Mouse (Mus musculus) ES-Bruce4 (cell line): ENCODE results near the gene Hist1h4m.

Source experiments
- CTCF ChIP-seq: IDR thresholded peaks from one replicate; pipeline ENCODE4 v1.8.1; 2011; ENCODE audit warnings: low read depth, low read length
- EP300 ChIP-seq: IDR thresholded peaks from 2 replicates; pipeline ENCODE4 v1.6.1; 2011; ENCODE audit warnings: low read depth, low read length; ENCODE audit not compliant: insufficient read depth
- POLR2A ChIP-seq: IDR thresholded peaks from one replicate; pipeline ENCODE4 v1.8.1; 2011; ENCODE audit warnings: low read length; ENCODE audit not compliant: insufficient read depth

DNA sequence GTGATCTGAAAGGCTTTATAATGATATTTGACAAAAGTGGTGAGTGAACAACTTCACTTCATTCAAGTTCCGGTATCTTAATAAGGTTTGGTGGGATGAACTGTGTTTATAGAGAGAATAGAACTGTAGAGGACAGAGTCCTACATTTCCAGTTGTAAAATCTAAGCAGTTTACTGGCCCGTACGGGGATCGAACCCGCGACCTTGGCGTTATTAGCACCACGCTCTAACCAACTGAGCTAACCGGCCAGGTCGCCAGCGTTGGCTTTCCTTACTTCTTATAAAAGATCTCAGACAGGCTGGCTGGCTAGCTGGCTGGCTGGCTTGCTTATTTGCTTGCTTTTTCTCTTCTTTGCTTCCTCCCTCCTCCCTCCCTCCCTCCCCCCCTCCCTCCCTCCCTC is 43.6 kb downstream of the Hist1h4m start:
- no peak for TF ChIP-seq CTCF
- peak; percentile 62; the same call in 1 of the 2 replicates for TF ChIP-seq EP300
- TF ChIP-seq POLR2A = no peak
